Mouse (Mus musculus): ENCODE data around the gene Tcaim. TPM values are rescaled to one million over a fixed set of nuclear protein-coding genes. Genes with fewer than 3 reads are reported as not detected.

Gene Tcaim
- total and polyA plus RNA-seq, 3 experiments: 0.95 to 7.2 (median 7.1) TPM

GRCm38 (mm10) chr9:122807186-122807585 lies 1.8 kb downstream of the Tcaim start:
- TF ChIP-seq POLR2AphosphoS5 (IDR thresholded peaks at IDR 0.05; ENCODE audit: insufficient replicate concordance, low read depth, low read length) (no peak), GATA2 (IDR thresholded peaks at IDR 0.05; ENCODE audit: borderline replicate concordance, low read depth, low read length) (no peak), TAL1 (conservative IDR thresholded peaks at IDR 0.05; ENCODE audit: low read depth, low read length) (no peak), GATA1 (IDR thresholded peaks at IDR 0.05; ENCODE audit: borderline replicate concordance, low read length) (no peak), CTCF (IDR thresholded peaks at IDR 0.05; ENCODE audit: low read depth, low read length) (no peak)
- no peak overlapping the region for H3K4me3 ChIP-seq (ENCODE audit: low read depth, low read length)
- no peak for DNase-seq (ENCODE audit: low spot score)
- peaks cover 26% of the 10 kb centered on the region for H3K36me3 ChIP-seq (replicated peaks)
- no peaks in the 10 kb centered on the region for H3K9me3 ChIP-seq (replicated peaks)
- H3K27me3 ChIP-seq (ENCODE audit: insufficient read depth, low read length): no peaks in the 10 kb centered on the region
- no peak for ATAC-seq (ENCODE audit: extremely low read depth, insufficient number of reproducible peaks, low FRiP score, poor library complexity, severe bottlenecking)
- H3K4me1 ChIP-seq (ENCODE audit: insufficient read depth, low read depth, low read length): peaks cover 22% of the 10 kb centered on the region

GRCm38 (mm10) chr9:122810212-122810611 lies 4.9 kb downstream of the Tcaim start:
- no peaks in the 10 kb centered on the region for H3K9me3 ChIP-seq (replicated peaks)
- no peak for DNase-seq (ENCODE audit: low spot score)
- H3K4me3 ChIP-seq (ENCODE audit: low read depth, low read length): no peak overlapping the region
- H3K36me3 ChIP-seq (replicated peaks): peaks cover 40% of the 10 kb centered on the region
- TF ChIP-seq POLR2AphosphoS5 (IDR thresholded peaks at IDR 0.05; ENCODE audit: insufficient replicate concordance, low read depth, low read length) (no peak), TAL1 (conservative IDR thresholded peaks at IDR 0.05; ENCODE audit: low read depth, low read length) (no peak), GATA1 (IDR thresholded peaks at IDR 0.05; ENCODE audit: borderline replicate concordance, low read length) (no peak), CTCF (IDR thresholded peaks at IDR 0.05; ENCODE audit: low read depth, low read length) (no peak), GATA2 (IDR thresholded peaks at IDR 0.05; ENCODE audit: borderline replicate concordance, low read depth, low read length) (no peak)
- ATAC-seq (ENCODE audit: extremely low read depth, insufficient number of reproducible peaks, low FRiP score, poor library complexity, severe bottlenecking): no peak
- H3K4me1 ChIP-seq (ENCODE audit: insufficient read depth, low read depth, low read length): peaks cover 14% of the 10 kb centered on the region
- no peaks in the 10 kb centered on the region for H3K27me3 ChIP-seq (ENCODE audit: insufficient read depth, low read length)

- no peaks in the 10 kb centered on the region for H3K9me3 ChIP-seq (replicated peaks)
- no peaks in the 10 kb centered on the region for H3K27me3 ChIP-seq (ENCODE audit: insufficient read depth, low read length)
- DNase-seq (ENCODE audit: low spot score) (no peak), ATAC-seq (ENCODE audit: extremely low read depth, insufficient number of reproducible peaks, low FRiP score, poor library complexity, severe bottlenecking) (no peak)
- peaks cover 52% of the 10 kb centered on the region for H3K36me3 ChIP-seq (replicated peaks)
- no peak overlapping the region for H3K4me3 ChIP-seq (ENCODE audit: low read depth, low read length)
- no peaks in the 10 kb centered on the region for H3K4me1 ChIP-seq (ENCODE audit: insufficient read depth, low read depth, low read length)
- TF ChIP-seq CTCF (IDR thresholded peaks at IDR 0.05; ENCODE audit: low read depth, low read length) (no peak), TAL1 (conservative IDR thresholded peaks at IDR 0.05; ENCODE audit: low read depth, low read length) (no peak), GATA1 (IDR thresholded peaks at IDR 0.05; ENCODE audit: borderline replicate concordance, low read length) (no peak), GATA2 (IDR thresholded peaks at IDR 0.05; ENCODE audit: borderline replicate concordance, low read depth, low read length) (no peak), POLR2AphosphoS5 (IDR thresholded peaks at IDR 0.05; ENCODE audit: insufficient replicate concordance, low read depth, low read length) (no peak)
Observed at GRCm38 (mm10) chr9:122812386-122812785, 7.0 kb downstream of the Tcaim start.

- Histone ChIP-seq H3K36me3 (replicated peaks) (peaks cover 52% of the 10 kb centered on the region), H3K27me3 (ENCODE audit: insufficient read depth, low read length) (no peaks in the 10 kb centered on the region), H3K9me3 (replicated peaks) (no peaks in the 10 kb centered on the region), H3K4me1 (ENCODE audit: insufficient read depth, low read depth, low read length) (no peaks in the 10 kb centered on the region), H3K4me3 (ENCODE audit: low read depth, low read length) (no peak overlapping the region)
- TF ChIP-seq TAL1 (conservative IDR thresholded peaks at IDR 0.05; ENCODE audit: low read depth, low read length) (no peak), CTCF (IDR thresholded peaks at IDR 0.05; ENCODE audit: low read depth, low read length) (no peak), GATA1 (IDR thresholded peaks at IDR 0.05; ENCODE audit: borderline replicate concordance, low read length) (no peak), POLR2AphosphoS5 (IDR thresholded peaks at IDR 0.05; ENCODE audit: insufficient replicate concordance, low read depth, low read length) (no peak), GATA2 (IDR thresholded peaks at IDR 0.05; ENCODE audit: borderline replicate concordance, low read depth, low read length) (no peak)
- no peak for ATAC-seq (ENCODE audit: extremely low read depth, insufficient number of reproducible peaks, low FRiP score, poor library complexity, severe bottlenecking)
- DNase-seq (ENCODE audit: low spot score): no peak
Observed at GRCm38 (mm10) chr9:122814775-122815174, 9.4 kb downstream of the Tcaim start.

GRCm38 (mm10) chr9:122815239-122815851 lies 10.0 kb downstream of the Tcaim start:
- H3K36me3 ChIP-seq (replicated peaks): peaks cover 52% of the 10 kb centered on the region
- H3K9me3 ChIP-seq (replicated peaks): no peaks in the 10 kb centered on the region
- no peaks in the 10 kb centered on the region for H3K27me3 ChIP-seq (ENCODE audit: insufficient read depth, low read length)
- H3K4me3 ChIP-seq (ENCODE audit: low read depth, low read length): no peak overlapping the region
- no peak for ATAC-seq (ENCODE audit: extremely low read depth, insufficient number of reproducible peaks, low FRiP score, poor library complexity, severe bottlenecking)
- no peaks in the 10 kb centered on the region for H3K4me1 ChIP-seq (ENCODE audit: insufficient read depth, low read depth, low read length)
- DNase-seq (ENCODE audit: low spot score): no peak
- TF ChIP-seq GATA1 (IDR thresholded peaks at IDR 0.05; ENCODE audit: borderline replicate concordance, low read length) (no peak), TAL1 (conservative IDR thresholded peaks at IDR 0.05; ENCODE audit: low read depth, low read length) (no peak), CTCF (IDR thresholded peaks at IDR 0.05; ENCODE audit: low read depth, low read length) (no peak), POLR2AphosphoS5 (IDR thresholded peaks at IDR 0.05; ENCODE audit: insufficient replicate concordance, low read depth, low read length) (no peak), GATA2 (IDR thresholded peaks at IDR 0.05; ENCODE audit: borderline replicate concordance, low read depth, low read length) (no peak)

GRCm38 (mm10) chr9:122823374-122824017 lies 18.2 kb downstream of the Tcaim start:
- H3K27me3 ChIP-seq (ENCODE audit: insufficient read depth, low read length): no peaks in the 10 kb centered on the region
- peaks cover 62% of the 10 kb centered on the region for H3K36me3 ChIP-seq (replicated peaks)
- TF ChIP-seq GATA2 (IDR thresholded peaks at IDR 0.05; ENCODE audit: borderline replicate concordance, low read depth, low read length) (no peak), TAL1 (conservative IDR thresholded peaks at IDR 0.05; ENCODE audit: low read depth, low read length) (no peak), POLR2AphosphoS5 (IDR thresholded peaks at IDR 0.05; ENCODE audit: insufficient replicate concordance, low read depth, low read length) (no peak), GATA1 (IDR thresholded peaks at IDR 0.05; ENCODE audit: borderline replicate concordance, low read length) (no peak), CTCF (IDR thresholded peaks at IDR 0.05; ENCODE audit: low read depth, low read length) (no peak)
- H3K9me3 ChIP-seq (replicated peaks): no peaks in the 10 kb centered on the region
- ATAC-seq (ENCODE audit: extremely low read depth, insufficient number of reproducible peaks, low FRiP score, poor library complexity, severe bottlenecking): no peak
- DNase-seq (ENCODE audit: low spot score): no peak
- no peaks in the 10 kb centered on the region for H3K4me1 ChIP-seq (ENCODE audit: insufficient read depth, low read depth, low read length)
- no peak overlapping the region for H3K4me3 ChIP-seq (ENCODE audit: low read depth, low read length)

All from G1E (cell line).